Mouse (Mus musculus) adrenal gland (tissue): ENCODE results near the gene Rassf2.

Source experiments
- intact Hi-C: fragments of 180-260 bp; cut with DNase I; formaldehyde crosslinking; loops from one replicate; pipeline ENCODE4 v1.15.1; 2025

Rassf2 gene

GRCm38 (mm10) chr2:132006561-132007474 lies 23.2 kb downstream of the Rassf2 start:
- intact Hi-C loops = no loop called here

- intact Hi-C loops = no loop called here
Observed at GRCm38 (mm10) chr2:132005445-132005844, 24.6 kb downstream of the Rassf2 start.

- intact Hi-C loops = no loop called here
Observed at GRCm38 (mm10) chr2:132004495-132005136, 25.4 kb downstream of the Rassf2 start.

- intact Hi-C loops = no loop called here
Observed at GRCm38 (mm10) chr2:132003916-132004315, 26.1 kb downstream of the Rassf2 start.

- intact Hi-C loops = no loop called here
Observed at GRCm38 (mm10) chr2:132001696-132002334, 28.2 kb downstream of the Rassf2 start.

- intact Hi-C loops = no loop called here
Observed at GRCm38 (mm10) chr2:131997356-131997755, 32.7 kb downstream of the Rassf2 start.

GRCm38 (mm10) chr2:131996369-131996768 lies 33.7 kb downstream of the Rassf2 start:
- intact Hi-C loops = no loop called here

- intact Hi-C loops = no loop called here
Observed at GRCm38 (mm10) chr2:131995742-131996141, 34.3 kb downstream of the Rassf2 start.

GRCm38 (mm10) chr2:131994971-131995370 lies 35.1 kb downstream of the Rassf2 start:
- intact Hi-C loops = loop anchor here (5.0 kb wide), 1 partner anchor 42 kb away; no protein-coding TSS in a partner anchor

- intact Hi-C loops = loop anchor here (5.0 kb wide), 1 partner anchor 44 kb away; no protein-coding TSS in a partner anchor
Observed at GRCm38 (mm10) chr2:131993563-131994088, 36.4 kb downstream of the Rassf2 start.

- intact Hi-C loops = loop anchor here (5.0 kb wide), 1 partner anchor 44 kb away; no protein-coding TSS in a partner anchor
Observed at GRCm38 (mm10) chr2:131993151-131993550, 36.9 kb downstream of the Rassf2 start.

- intact Hi-C loops = loop anchor here (5.0 kb wide), 1 partner anchor 45 kb away; no protein-coding TSS in a partner anchor
Observed at GRCm38 (mm10) chr2:131992487-131992886, 37.6 kb downstream of the Rassf2 start.

GRCm38 (mm10) chr2:131988550-131988949 lies 41.5 kb downstream of the Rassf2 start:
- intact Hi-C loops = no loop called here

GRCm38 (mm10) chr2:131987950-131988349 lies 42.1 kb downstream of the Rassf2 start:
- intact Hi-C loops = no loop called here

GRCm38 (mm10) chr2:131982546-131983196 lies 47.4 kb downstream of the Rassf2 start:
- intact Hi-C loops = loop anchor here (1.0 to 5.0 kb wide), 3 partner anchors 75 to 259 kb away; no protein-coding TSS in a partner anchor

- intact Hi-C loops = loop anchor here (5.0 kb wide), 1 partner anchor 76 kb away; no protein-coding TSS in a partner anchor
Observed at GRCm38 (mm10) chr2:131980866-131981265, 49.2 kb downstream of the Rassf2 start.

- intact Hi-C loops = no loop called here
Observed at GRCm38 (mm10) chr2:131976663-131977062, 53.4 kb downstream of the Rassf2 start.

GRCm38 (mm10) chr2:131971098-131971497 lies 59.0 kb downstream of the Rassf2 start:
- intact Hi-C loops = no loop called here

- intact Hi-C loops = no loop called here
Observed at GRCm38 (mm10) chr2:131970597-131970996, 59.5 kb downstream of the Rassf2 start.

- intact Hi-C loops = no loop called here
Observed at GRCm38 (mm10) chr2:131961671-131962070, 68.4 kb downstream of the Rassf2 start.
